Mouse (Mus musculus) forebrain, embryonic 10.5 days (tissue): ENCODE results near the gene Spen. TPM values are rescaled to one million over a fixed set of nuclear protein-coding genes. Genes with fewer than 3 reads are reported as not detected.
A peak's percentile ranks its signal among the peaks of the same experiment; 100 is the strongest.

Source experiments
- DNase-seq: peaks from one replicate; pipeline ENCODE4 v3.0.0-alpha.2; 2017; ENCODE audit warnings: low spot score; ENCODE audit errors: extremely low spot score
- H3K27ac ChIP-seq: fragments of 300-500 bp; sonication (generic); 2 replicates; pipeline ENCODE4 v1.5.1; 2016; ENCODE audit warnings: mild to moderate bottlenecking
- H3K27me3 ChIP-seq: fragments of 300-500 bp; sonication (generic); 2 replicates; pipeline ENCODE4 v1.6.1; 2016; ENCODE audit warnings: mild to moderate bottlenecking; ENCODE audit not compliant: poor library complexity, severe bottlenecking
- H3K36me3 ChIP-seq: fragments of 300-500 bp; sonication (generic); replicated peaks from 2 replicates; pipeline ENCODE4 v1.6.1; 2016; ENCODE audit warnings: mild to moderate bottlenecking, moderate library complexity
- H3K4me1 ChIP-seq: fragments of 300-500 bp; sonication (generic); 2 replicates; pipeline ENCODE4 v1.6.1; 2016
- H3K4me3 ChIP-seq: fragments of 300-500 bp; sonication (generic); 2 replicates; pipeline ENCODE4 v1.5.1; 2016; ENCODE audit warnings: mild to moderate bottlenecking, moderate library complexity
- H3K9me3 ChIP-seq: fragments of 300-500 bp; sonication (generic); 2 replicates; pipeline ENCODE4 v1.6.1; 2016; ENCODE audit warnings: mild to moderate bottlenecking, moderate library complexity
- WGBS: fragments of 180-500 bp; shearing (Covaris S2); methylation state at CpG from one replicate; pipeline ENCODE4 v1.1.7; 2016; 5-methylcytosine and 5-hydroxymethylcytosine counted together
- polyA plus RNA-seq: library from polyadenylated mRNA; unstranded; fragments of >200 nt; fragmentation: Nextera tagmentation; extraction: Ambion mirVana; gene quantifications from 2 replicates; pipeline ENCODE4 v1.2.1, GENCODE M21; 2016

The Spen gene
- 10.7 and 12.0 TPM in 2 replicates for polyA plus RNA-seq

- H3K9me3 ChIP-seq: no peaks in the 10 kb centered on the region
- WGBS: under 1% methylated on average over 71 of the region's 88 CpGs
- H3K4me1 ChIP-seq: peaks cover 71% of the 10 kb centered on the region
- H3K36me3 ChIP-seq: no peaks in the 10 kb centered on the region
- peak within 1 kb of the TSS; percentile 96 for H3K27ac ChIP-seq
- peak; percentile 88 for DNase-seq
- peak within 1 kb of the TSS; percentile 99 for H3K4me3 ChIP-seq
- no peaks in the 10 kb centered on the region for H3K27me3 ChIP-seq
These were observed at the start of gene Spen for GRCm38 (mm10) chr4:141538408-141539212. Gene Spen (minus strand): TSS chr4:141538597.

GRCm38 (mm10) chr4:141583919-141584318 lies 45.5 kb upstream of the Spen start:
- Histone ChIP-seq H3K27me3 (no peaks in the 10 kb centered on the region), H3K27ac (no peak overlapping the region), H3K36me3 (peaks cover 19% of the 10 kb centered on the region), H3K4me1 (no peaks in the 10 kb centered on the region), H3K9me3 (no peaks in the 10 kb centered on the region), H3K4me3 (no peak overlapping the region)
- 93% methylated on average over 8 of the region's 8 CpGs for WGBS
- DNase-seq: no peak

- Histone ChIP-seq H3K4me1 (no peaks in the 10 kb centered on the region), H3K36me3 (peaks cover 25% of the 10 kb centered on the region)
- 90% methylated on average over 13 of the region's 13 CpGs for WGBS
These were observed 42.7 kb upstream of the Spen start for GRCm38 (mm10) chr4:141581051-141581450.

GRCm38 (mm10) chr4:141578833-141579232 lies 40.4 kb upstream of the Spen start:
- Histone ChIP-seq H3K36me3 (peaks cover 25% of the 10 kb centered on the region), H3K27ac (no peak overlapping the region), H3K4me1 (peaks cover 4% of the 10 kb centered on the region; the same call in 1 of the 2 replicates), H3K9me3 (no peaks in the 10 kb centered on the region), H3K27me3 (0 out of 2 replicates have a peak, but pooled peaks cover 7% of the 10 kb centered on the region), H3K4me3 (no peak overlapping the region)
- DNase-seq: no peak
- 90% methylated on average over 3 of the region's 3 CpGs for WGBS

More at GRCm38 (mm10) chr4:141581051-141581450, 42.7 kb upstream of the Spen start:
- H3K27ac ChIP-seq: no peak overlapping the region
- no peak for DNase-seq
- H3K27me3 ChIP-seq: no peaks in the 10 kb centered on the region
- no peaks in the 10 kb centered on the region for H3K9me3 ChIP-seq
- H3K4me3 ChIP-seq: no peak overlapping the region

GRCm38 (mm10) chr4:141576877-141577276 lies 38.5 kb upstream of the Spen start:
- 94% methylated on average over 7 of the region's 7 CpGs for WGBS
- Histone ChIP-seq H3K27me3 (0 out of 2 replicates have a peak, but pooled peaks cover 7% of the 10 kb centered on the region), H3K36me3 (peaks cover 25% of the 10 kb centered on the region), H3K9me3 (no peaks in the 10 kb centered on the region), H3K27ac (no peak overlapping the region), H3K4me3 (no peak overlapping the region), H3K4me1 (peaks cover 4% of the 10 kb centered on the region; the same call in 1 of the 2 replicates)
- no peak for DNase-seq

GRCm38 (mm10) chr4:141576404-141576803 lies 38.0 kb upstream of the Spen start:
- DNase-seq: no peak
- no peak overlapping the region for H3K4me3 ChIP-seq
- no peaks in the 10 kb centered on the region for H3K9me3 ChIP-seq
- WGBS: 85% methylated on average over 11 of the region's 11 CpGs
- peaks cover 25% of the 10 kb centered on the region for H3K36me3 ChIP-seq
- H3K27ac ChIP-seq: no peak overlapping the region
- peaks cover 4% of the 10 kb centered on the region; the same call in 1 of the 2 replicates for H3K4me1 ChIP-seq
- 0 out of 2 replicates have a peak, but pooled peaks cover 7% of the 10 kb centered on the region for H3K27me3 ChIP-seq

- Histone ChIP-seq H3K9me3 (no peaks in the 10 kb centered on the region), H3K4me1 (peaks cover 4% of the 10 kb centered on the region; the same call in 1 of the 2 replicates), H3K27me3 (0 out of 2 replicates have a peak, but pooled peaks cover 7% of the 10 kb centered on the region), H3K4me3 (no peak overlapping the region), H3K27ac (no peak overlapping the region), H3K36me3 (peaks cover 15% of the 10 kb centered on the region)
- 45% methylated on average over 27 of the region's 27 CpGs for WGBS
- peak; percentile 86 for DNase-seq
These were observed 36.6 kb upstream of the Spen start for GRCm38 (mm10) chr4:141574789-141575702.

GRCm38 (mm10) chr4:141573359-141573966 lies 35.1 kb upstream of the Spen start:
- no peak overlapping the region for H3K4me3 ChIP-seq
- 82% methylated on average over 6 of the region's 6 CpGs for WGBS
- DNase-seq: no peak
- 0 out of 2 replicates have a peak, but pooled peaks cover 7% of the 10 kb centered on the region for H3K27me3 ChIP-seq
- H3K4me1 ChIP-seq: peaks cover 4% of the 10 kb centered on the region; the same call in 1 of the 2 replicates
- peaks cover 12% of the 10 kb centered on the region for H3K36me3 ChIP-seq
- no peaks in the 10 kb centered on the region for H3K9me3 ChIP-seq
- no peak overlapping the region for H3K27ac ChIP-seq

GRCm38 (mm10) chr4:141572668-141573358 lies 34.4 kb upstream of the Spen start:
- H3K27ac ChIP-seq: no peak overlapping the region
- peaks cover 4% of the 10 kb centered on the region; the same call in 1 of the 2 replicates for H3K4me1 ChIP-seq
- H3K9me3 ChIP-seq: no peaks in the 10 kb centered on the region
- peaks cover 12% of the 10 kb centered on the region for H3K36me3 ChIP-seq
- 0 out of 2 replicates have a peak, but pooled peaks cover 7% of the 10 kb centered on the region for H3K27me3 ChIP-seq
- 82% methylated on average over 7 of the region's 7 CpGs for WGBS
- no peak overlapping the region for H3K4me3 ChIP-seq
- DNase-seq: no peak

- peaks cover 3% of the 10 kb centered on the region; the same call in 1 of the 2 replicates for H3K36me3 ChIP-seq
- no peak overlapping the region for H3K27ac ChIP-seq
- H3K4me3 ChIP-seq: no peak overlapping the region
- H3K27me3 ChIP-seq: 0 out of 2 replicates have a peak, but pooled peaks cover 7% of the 10 kb centered on the region
- no peaks in the 10 kb centered on the region for H3K9me3 ChIP-seq
- DNase-seq: no peak
- WGBS: 85% methylated on average over 10 of the region's 10 CpGs
- H3K4me1 ChIP-seq: peaks cover 4% of the 10 kb centered on the region; the same call in 1 of the 2 replicates
These were observed 33.5 kb upstream of the Spen start for GRCm38 (mm10) chr4:141571934-141572333.

- H3K4me1 ChIP-seq: peaks cover 4% of the 10 kb centered on the region; the same call in 1 of the 2 replicates
- H3K27ac ChIP-seq: no peak overlapping the region
- 71% methylated on average over 6 of the region's 6 CpGs for WGBS
- no peak for DNase-seq
- H3K27me3 ChIP-seq: 0 out of 2 replicates have a peak, but pooled peaks cover 7% of the 10 kb centered on the region
- no peaks in the 10 kb centered on the region for H3K36me3 ChIP-seq
- H3K9me3 ChIP-seq: no peaks in the 10 kb centered on the region
- H3K4me3 ChIP-seq: no peak overlapping the region
These were observed 32.9 kb upstream of the Spen start for GRCm38 (mm10) chr4:141571337-141571739.
